Mouse (Mus musculus) liver, embryonic 15.5 days (tissue): ENCODE measurements around the gene Ppp1r7. TPM values are rescaled to one million over a fixed set of nuclear protein-coding genes. Genes with fewer than 3 reads are reported as not detected.
"Not testable (repeated sequence)": the region's sequence is repeated elsewhere in the genome, so short reads cannot be mapped to it uniquely, and the experiment has no call there.

Source experiments
- ATAC-seq: fragments of 200-750 bp; cut with Nextera tagmentation; 2 replicates; pipeline ENCODE4 v1.8.0; 2017; ENCODE audit warnings: moderate number of reproducible peaks, mild to moderate bottlenecking, moderate library complexity; ENCODE audit not compliant: insufficient read depth
- H3K27ac ChIP-seq: fragments of 300-500 bp; sonication (generic); replicated peaks from 2 replicates; pipeline ENCODE4 v1.5.1; 2015; ENCODE audit warnings: mild to moderate bottlenecking, inconsistent platforms
- H3K27me3 ChIP-seq: fragments of 300-500 bp; sonication (generic); 2 replicates; pipeline ENCODE4 v1.6.1; 2015; ENCODE audit warnings: mild to moderate bottlenecking, inconsistent platforms
- H3K36me3 ChIP-seq: fragments of 300-500 bp; sonication (generic); replicated peaks from 2 replicates; pipeline ENCODE4 v1.6.1; 2015; ENCODE audit warnings: moderate library complexity, mild to moderate bottlenecking, inconsistent platforms
- H3K4me1 ChIP-seq: fragments of 300-500 bp; sonication (generic); replicated peaks from 2 replicates; pipeline ENCODE4 v1.6.1; 2015; ENCODE audit warnings: inconsistent platforms
- H3K4me2 ChIP-seq: fragments of 300-500 bp; sonication (generic); 2 replicates; pipeline ENCODE4 v1.6.1; 2015; ENCODE audit warnings: moderate library complexity, mild to moderate bottlenecking, inconsistent platforms
- H3K4me3 ChIP-seq: fragments of 300-500 bp; sonication (generic); replicated peaks from 2 replicates; pipeline ENCODE4 v1.5.1; 2015; ENCODE audit warnings: mild to moderate bottlenecking, inconsistent platforms
- H3K9ac ChIP-seq: fragments of 300-500 bp; sonication (generic); 2 replicates; pipeline ENCODE4 v1.6.1; 2015; ENCODE audit warnings: moderate library complexity, mild to moderate bottlenecking, inconsistent platforms
- H3K9me3 ChIP-seq: fragments of 300-500 bp; sonication (generic); replicated peaks from 2 replicates; pipeline ENCODE4 v1.6.1; 2016; ENCODE audit warnings: inconsistent platforms
- WGBS: fragments of 180-500 bp; shearing (Covaris S2); methylation state at CpG from one replicate; pipeline ENCODE4 v1.1.7; 2015; ENCODE audit warnings: mixed read lengths; ENCODE audit not compliant: insufficient replicate concordance; 5-methylcytosine and 5-hydroxymethylcytosine counted together
- polyA plus RNA-seq: library from polyadenylated mRNA; unstranded; fragments of >200 nt; fragmentation: Nextera tagmentation; extraction: Ambion mirVana; gene quantifications from 2 replicates; pipeline ENCODE4 v1.2.1, GENCODE M21; 2015

Ppp1r7 gene
- 26.0 and 31.4 TPM in 2 replicates for polyA plus RNA-seq

GRCm38 (mm10) chr1:93342648-93343503 is at the start of gene Ppp1r7, which contains the start of gene Pask:
Gene Ppp1r7 (plus strand): TSS chr1:93342854.
Gene Pask (minus strand): TSS chr1:93343482.
- Histone ChIP-seq H3K4me2 (peak within 1 kb of the TSS; percentile 92), H3K27me3 (no peaks in the 10 kb centered on the region), H3K4me1 (peaks cover 36% of the 10 kb centered on the region), H3K9ac (peak within 1 kb of the TSS; percentile 84), H3K27ac (peak within 1 kb of the TSS; percentile 84), H3K9me3 (no peaks in the 10 kb centered on the region), H3K4me3 (peak within 1 kb of the TSS; percentile 86), H3K36me3 (peaks cover 21% of the 10 kb centered on the region)
- peak; percentile 92 for ATAC-seq
- under 1% methylated on average over 63 of the region's 63 CpGs for WGBS

GRCm38 (mm10) chr1:93294491-93294890 is 48.2 kb upstream of the Ppp1r7 start:
- not testable (repeated sequence) for H3K27me3 ChIP-seq, ATAC-seq, H3K9me3 ChIP-seq, H3K9ac ChIP-seq, H3K4me1 ChIP-seq, H3K4me2 ChIP-seq, H3K4me3 ChIP-seq, H3K27ac ChIP-seq
- peaks cover 24% of the 10 kb centered on the region for H3K36me3 ChIP-seq
- WGBS = 68% methylated on average over 3 of the region's 3 CpGs

- no peak overlapping the region for H3K9ac ChIP-seq
- WGBS = 76% methylated on average over 4 of the region's 4 CpGs
- peaks cover 7% of the 10 kb centered on the region for H3K4me1 ChIP-seq
- no peak overlapping the region for H3K4me3 ChIP-seq
- ATAC-seq = no peak
- H3K36me3 ChIP-seq = peaks cover 71% of the 10 kb centered on the region
- H3K27ac ChIP-seq = no peak overlapping the region
- no peaks in the 10 kb centered on the region for H3K9me3 ChIP-seq
- H3K4me2 ChIP-seq = no peak overlapping the region
- H3K27me3 ChIP-seq = no peaks in the 10 kb centered on the region
Observed at GRCm38 (mm10) chr1:93299791-93300190, 42.9 kb upstream of the Ppp1r7 start.

- no peak overlapping the region for H3K9ac ChIP-seq
- H3K36me3 ChIP-seq = peaks cover 71% of the 10 kb centered on the region
- H3K27me3 ChIP-seq = no peaks in the 10 kb centered on the region
- no peak for ATAC-seq
- WGBS = 78% methylated on average over 3 of the region's 3 CpGs
- H3K4me1 ChIP-seq = peaks cover 14% of the 10 kb centered on the region
- no peak overlapping the region for H3K27ac ChIP-seq
- no peak overlapping the region for H3K4me3 ChIP-seq
- H3K4me2 ChIP-seq = no peak overlapping the region
- H3K9me3 ChIP-seq = no peaks in the 10 kb centered on the region
Observed at GRCm38 (mm10) chr1:93300578-93300977, 42.1 kb upstream of the Ppp1r7 start.

GRCm38 (mm10) chr1:93305581-93306337 is 36.9 kb upstream of the Ppp1r7 start, which contains the start of gene Mterf4:
Gene Mterf4 (minus strand): TSS chr1:93305915.
- peaks cover 49% of the 10 kb centered on the region for H3K36me3 ChIP-seq
- peak within 1 kb of the TSS; percentile 26 for H3K27ac ChIP-seq

GRCm38 (mm10) chr1:93323973-93324372 is 18.7 kb upstream of the Ppp1r7 start:
- ATAC-seq = no peak
- Histone ChIP-seq H3K36me3 (peaks cover 92% of the 10 kb centered on the region), H3K27ac (no peak overlapping the region), H3K27me3 (no peaks in the 10 kb centered on the region), H3K4me1 (no peaks in the 10 kb centered on the region), H3K4me2 (no peak overlapping the region), H3K9ac (no peak overlapping the region), H3K9me3 (no peaks in the 10 kb centered on the region), H3K4me3 (no peak overlapping the region)
- WGBS = 78% methylated on average over 6 of the region's 6 CpGs

More at GRCm38 (mm10) chr1:93305581-93306337, 36.9 kb upstream of the Ppp1r7 start, which contains the start of gene Mterf4:
- peak; percentile 83 for ATAC-seq
- peak within 1 kb of the TSS; percentile 69 for H3K9ac ChIP-seq
- H3K27me3 ChIP-seq = no peaks in the 10 kb centered on the region
- 6% methylated on average over 36 of the region's 36 CpGs for WGBS
- no peaks in the 10 kb centered on the region for H3K9me3 ChIP-seq
- H3K4me1 ChIP-seq = peaks cover 17% of the 10 kb centered on the region
- H3K4me3 ChIP-seq = peak within 1 kb of the TSS; percentile 73
- peak within 1 kb of the TSS; percentile 78 for H3K4me2 ChIP-seq

GRCm38 (mm10) chr1:93326446-93326845 is 16.2 kb upstream of the Ppp1r7 start:
- Histone ChIP-seq H3K4me1 (no peaks in the 10 kb centered on the region), H3K9me3 (no peaks in the 10 kb centered on the region), H3K27me3 (no peaks in the 10 kb centered on the region), H3K9ac (no peak overlapping the region), H3K27ac (no peak overlapping the region), H3K4me2 (no peak overlapping the region), H3K4me3 (no peak overlapping the region), H3K36me3 (peaks cover 91% of the 10 kb centered on the region)
- 78% methylated on average over 3 of the region's 3 CpGs for WGBS
- ATAC-seq = no peak

GRCm38 (mm10) chr1:93334621-93335020 is 8.0 kb upstream of the Ppp1r7 start:
- Histone ChIP-seq H3K27me3 (no peaks in the 10 kb centered on the region), H3K4me1 (peaks cover 5% of the 10 kb centered on the region; the same call in 1 of the 2 replicates), H3K4me3 (no peak overlapping the region), H3K4me2 (no peak overlapping the region), H3K9me3 (no peaks in the 10 kb centered on the region), H3K9ac (no peak overlapping the region), H3K36me3 (peaks cover 73% of the 10 kb centered on the region), H3K27ac (no peak overlapping the region)
- WGBS = 63% methylated on average over 2 of the region's 2 CpGs
- no peak for ATAC-seq

- peak; percentile 90 for ATAC-seq
- Histone ChIP-seq H3K27ac (peak overlapping the region; percentile 81), H3K9ac (peak overlapping the region; percentile 84), H3K4me3 (peak overlapping the region; percentile 86), H3K9me3 (no peaks in the 10 kb centered on the region), H3K4me1 (peaks cover 36% of the 10 kb centered on the region), H3K4me2 (peak overlapping the region; percentile 92), H3K27me3 (no peaks in the 10 kb centered on the region), H3K36me3 (peaks cover 28% of the 10 kb centered on the region)
- WGBS = under 1% methylated on average over 39 of the region's 39 CpGs
Observed at GRCm38 (mm10) chr1:93343504-93344047, 922 bp downstream of the Ppp1r7 start.

- H3K36me3 ChIP-seq = peaks cover 64% of the 10 kb centered on the region
- H3K9ac ChIP-seq = no peak overlapping the region
- H3K4me1 ChIP-seq = peaks cover 13% of the 10 kb centered on the region
- H3K4me3 ChIP-seq = no peak overlapping the region
- WGBS = 89% methylated on average over 5 of the region's 5 CpGs
- H3K27me3 ChIP-seq = no peaks in the 10 kb centered on the region
- H3K9me3 ChIP-seq = no peaks in the 10 kb centered on the region
- no peak for ATAC-seq
- H3K27ac ChIP-seq = no peak overlapping the region
- no peak overlapping the region for H3K4me2 ChIP-seq
Observed at GRCm38 (mm10) chr1:93347176-93347575, 4.5 kb downstream of the Ppp1r7 start.

GRCm38 (mm10) chr1:93349701-93350100 is 7.0 kb downstream of the Ppp1r7 start:
- peaks cover 89% of the 10 kb centered on the region for H3K36me3 ChIP-seq
- H3K9ac ChIP-seq = no peak overlapping the region
- H3K4me2 ChIP-seq = no peak overlapping the region
- H3K27ac ChIP-seq = no peak overlapping the region
- H3K9me3 ChIP-seq = no peaks in the 10 kb centered on the region
- peaks cover 5% of the 10 kb centered on the region for H3K4me1 ChIP-seq
- no peak for ATAC-seq
- WGBS = 76% methylated on average over 4 of the region's 4 CpGs
- no peak overlapping the region for H3K4me3 ChIP-seq
- no peaks in the 10 kb centered on the region for H3K27me3 ChIP-seq
